Mouse (Mus musculus): ENCODE data around the gene BC051665. TPM values are rescaled to one million over a fixed set of nuclear protein-coding genes. Genes with fewer than 3 reads are reported as not detected.
A peak's percentile ranks its signal among the peaks of the same experiment; 100 is the strongest.

Gene BC051665
- total and polyA plus RNA-seq, 2 experiments from 2014 or later = not detected

DNA sequence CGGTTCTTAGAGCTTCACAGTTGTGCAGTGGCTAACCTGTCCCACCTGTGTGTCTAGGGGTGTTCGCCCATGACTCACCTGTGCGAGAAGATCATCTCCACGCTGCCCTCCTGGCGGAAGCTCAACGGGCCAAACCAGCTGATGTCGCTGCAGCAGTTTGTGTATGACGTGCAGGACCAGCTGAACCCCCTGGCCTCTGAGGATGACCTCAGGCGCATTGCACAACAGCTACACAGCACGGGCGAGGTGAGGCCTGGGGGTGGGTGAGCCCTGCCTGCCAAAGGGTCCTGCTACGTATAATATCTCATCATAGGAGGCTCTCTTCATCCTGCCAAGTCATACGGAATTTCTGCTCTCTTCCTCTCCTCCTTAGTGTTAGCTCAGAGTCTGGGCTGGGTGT, 28.9 kb downstream of the BC051665 start:
- TF ChIP-seq CTCF (IDR thresholded peaks at IDR 0.05; ENCODE audit: low read depth) = no peak
- no peak for ATAC-seq
- no peaks in the 10 kb centered on the region for H3K4me1 ChIP-seq (ENCODE audit: insufficient read depth, low read length)
- no peaks in the 10 kb centered on the region for H3K9me3 ChIP-seq (ENCODE audit: low read length)
- no peak for DNase-seq (ENCODE audit: low spot score)
- H3K4me2 ChIP-seq (ENCODE audit: low read depth, low read length) = no peak overlapping the region
- H3K36me3 ChIP-seq (ENCODE audit: insufficient read depth, low read length) = peaks cover 48% of the 10 kb centered on the region
- no peak overlapping the region for H3K4me3 ChIP-seq (ENCODE audit: low read length)
- H3K27ac ChIP-seq = no peak overlapping the region
- no peak overlapping the region for H3K9ac ChIP-seq (replicated peaks; ENCODE audit: low read length)
- H3K27me3 ChIP-seq (ENCODE audit: insufficient read depth, low read length) = no peaks in the 10 kb centered on the region
- WGBS = 89% methylated on average over 13 of the region's 13 CpGs

DNA sequence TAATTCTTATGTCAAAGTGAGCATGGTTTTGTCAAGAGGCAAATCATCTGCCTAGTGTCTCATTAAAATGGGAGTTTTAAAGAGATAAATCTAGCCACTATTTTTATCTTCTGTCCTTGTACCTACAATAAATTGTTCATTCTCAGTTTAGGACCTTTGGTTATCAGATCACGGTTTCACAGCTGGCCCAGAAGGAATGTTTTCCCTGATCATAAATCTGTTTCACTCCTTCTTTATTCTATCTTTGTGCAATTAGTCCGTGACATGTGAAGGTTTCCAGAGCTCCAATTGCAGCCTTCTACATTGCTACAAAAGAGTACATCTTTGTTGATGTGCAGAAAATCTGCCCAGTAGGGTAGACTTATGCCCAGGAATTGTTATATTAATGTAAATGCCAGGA, 30.9 kb downstream of the BC051665 start:
- Histone ChIP-seq H3K9me3 (ENCODE audit: low read length) (no peaks in the 10 kb centered on the region), H3K27me3 (ENCODE audit: insufficient read depth, low read length) (no peaks in the 10 kb centered on the region), H3K4me2 (ENCODE audit: low read depth, low read length) (no peak overlapping the region), H3K4me1 (ENCODE audit: insufficient read depth, low read length) (no peaks in the 10 kb centered on the region), H3K9ac (replicated peaks; ENCODE audit: low read length) (no peak overlapping the region), H3K27ac (no peak overlapping the region), H3K4me3 (ENCODE audit: low read length) (no peak overlapping the region), H3K36me3 (ENCODE audit: insufficient read depth, low read length) (peaks cover 47% of the 10 kb centered on the region)
- 86% methylated on average over 2 of the region's 2 CpGs for WGBS
- TF ChIP-seq CTCF (IDR thresholded peaks at IDR 0.05; ENCODE audit: low read depth) = no peak
- DNase-seq (ENCODE audit: low spot score) (no peak), ATAC-seq (no peak)

DNA sequence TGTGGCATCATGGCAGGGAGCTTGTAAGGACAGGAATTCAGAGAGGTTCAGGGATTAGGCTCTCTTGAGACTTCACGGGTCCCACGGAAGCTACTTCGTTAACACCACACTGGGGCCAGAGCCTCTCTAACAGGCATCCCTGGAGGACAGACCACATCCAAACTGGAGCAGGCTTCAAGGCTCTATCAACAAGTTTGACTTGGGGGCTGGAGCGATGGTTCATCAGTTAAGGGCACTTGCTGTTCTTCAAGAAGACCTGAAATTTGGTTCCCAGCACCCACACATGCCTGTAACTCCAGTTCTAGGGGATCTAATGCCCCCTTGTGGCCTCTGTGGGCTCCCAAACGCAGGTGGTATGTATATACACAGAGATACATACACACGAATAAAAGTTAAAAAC, 32.9 kb downstream of the BC051665 start:
- 95% methylated on average over 6 of the region's 6 CpGs for WGBS
- Histone ChIP-seq H3K4me3 (ENCODE audit: low read length) (no peak overlapping the region), H3K9me3 (ENCODE audit: low read length) (no peaks in the 10 kb centered on the region), H3K4me1 (ENCODE audit: insufficient read depth, low read length) (no peaks in the 10 kb centered on the region), H3K4me2 (ENCODE audit: low read depth, low read length) (no peak overlapping the region), H3K9ac (replicated peaks; ENCODE audit: low read length) (no peak overlapping the region), H3K27me3 (ENCODE audit: insufficient read depth, low read length) (no peaks in the 10 kb centered on the region), H3K27ac (no peak overlapping the region), H3K36me3 (ENCODE audit: insufficient read depth, low read length) (peaks cover 63% of the 10 kb centered on the region)
- no peak for TF ChIP-seq CTCF (IDR thresholded peaks at IDR 0.05; ENCODE audit: low read depth)
- no peak for ATAC-seq
- no peak for DNase-seq (ENCODE audit: low spot score)

DNA sequence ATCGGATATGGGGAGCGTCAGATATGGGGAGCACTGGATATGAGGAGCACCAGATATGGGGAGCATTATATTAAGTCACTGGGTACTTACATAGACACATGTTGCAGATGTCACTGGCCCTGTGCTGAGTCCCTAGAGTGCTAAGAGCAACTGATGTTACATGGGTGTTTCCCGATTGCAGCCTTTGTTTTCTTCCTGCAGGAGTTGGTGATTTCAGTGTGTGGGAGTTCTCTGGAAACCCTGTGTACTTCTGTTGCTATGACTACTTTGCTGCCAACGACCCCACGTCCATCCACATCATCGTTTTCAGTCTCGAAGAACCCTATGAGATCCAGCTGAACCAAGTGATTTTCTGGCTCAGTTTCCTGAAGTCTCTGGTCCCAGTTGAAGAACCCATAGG, 35.2 kb downstream of the BC051665 start:
- TF ChIP-seq CTCF (IDR thresholded peaks at IDR 0.05; ENCODE audit: low read depth) = no peak
- Histone ChIP-seq H3K36me3 (ENCODE audit: insufficient read depth, low read length) (peaks cover 51% of the 10 kb centered on the region), H3K9me3 (ENCODE audit: low read length) (no peaks in the 10 kb centered on the region), H3K4me3 (ENCODE audit: low read length) (no peak overlapping the region), H3K27ac (no peak overlapping the region), H3K27me3 (ENCODE audit: insufficient read depth, low read length) (no peaks in the 10 kb centered on the region), H3K9ac (replicated peaks; ENCODE audit: low read length) (no peak overlapping the region), H3K4me2 (ENCODE audit: low read depth, low read length) (no peak overlapping the region), H3K4me1 (ENCODE audit: insufficient read depth, low read length) (no peaks in the 10 kb centered on the region)
- 87% methylated on average over 7 of the region's 7 CpGs for WGBS
- no peak for ATAC-seq
- DNase-seq (ENCODE audit: low spot score) = no peak

DNA sequence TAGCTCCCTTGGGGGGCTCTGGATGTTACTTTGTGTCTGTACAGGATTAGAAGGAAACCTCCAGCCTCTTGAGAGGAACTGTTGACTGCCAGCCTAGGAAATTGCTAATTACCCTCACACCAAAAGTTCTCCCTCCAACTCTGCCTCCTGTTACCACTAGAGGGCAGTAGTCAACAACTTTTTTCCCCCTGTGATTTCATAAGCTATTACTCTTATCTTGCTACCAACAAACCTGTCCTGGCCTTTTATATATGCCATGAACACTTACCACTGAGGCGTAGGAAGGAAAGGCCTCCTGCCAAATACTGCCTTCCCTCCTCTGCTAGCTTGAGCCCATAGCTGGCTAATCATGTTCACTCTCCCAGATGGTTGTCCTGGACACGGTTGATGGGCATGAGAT, 37.6 kb downstream of the BC051665 start:
- no peaks in the 10 kb centered on the region for H3K27me3 ChIP-seq (ENCODE audit: insufficient read depth, low read length)
- H3K4me3 ChIP-seq (ENCODE audit: low read length) = no peak overlapping the region
- H3K9me3 ChIP-seq (ENCODE audit: low read length) = no peaks in the 10 kb centered on the region
- ATAC-seq (0 out of 2 replicates have a peak, but pooled peaks have one; percentile 15), DNase-seq (ENCODE audit: low spot score) (peak; percentile 33)
- no peak overlapping the region for H3K4me2 ChIP-seq (ENCODE audit: low read depth, low read length)
- TF ChIP-seq CTCF (IDR thresholded peaks at IDR 0.05; ENCODE audit: low read depth) = peak; percentile 73
- H3K9ac ChIP-seq (replicated peaks; ENCODE audit: low read length) = no peak overlapping the region
- no peaks in the 10 kb centered on the region for H3K4me1 ChIP-seq (ENCODE audit: insufficient read depth, low read length)
- H3K27ac ChIP-seq = no peak overlapping the region
- 84% methylated on average over 2 of the region's 2 CpGs for WGBS
- H3K36me3 ChIP-seq (ENCODE audit: insufficient read depth, low read length) = peaks cover 48% of the 10 kb centered on the region

DNA sequence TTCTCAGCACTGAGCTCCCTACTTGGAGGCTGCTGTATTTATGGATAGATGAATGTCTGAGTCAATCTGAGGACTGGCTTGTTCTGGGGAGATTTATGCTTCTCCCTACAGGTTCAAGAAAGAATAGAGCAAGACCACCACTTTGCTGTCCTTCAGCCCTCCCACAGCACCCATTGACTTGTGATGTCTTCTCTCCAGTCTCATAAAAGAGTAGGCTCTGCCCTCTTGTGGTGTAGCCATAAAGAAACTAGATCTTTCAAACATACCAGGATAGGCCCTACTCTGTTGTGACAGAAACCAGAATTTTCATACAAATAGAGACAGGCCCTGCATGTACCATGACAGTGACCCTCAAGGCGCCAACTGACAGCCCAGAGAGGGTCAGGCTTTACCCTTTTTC, 39.0 kb downstream of the BC051665 start:
- Histone ChIP-seq H3K4me1 (ENCODE audit: insufficient read depth, low read length) (no peaks in the 10 kb centered on the region), H3K4me2 (ENCODE audit: low read depth, low read length) (no peak overlapping the region), H3K9me3 (ENCODE audit: low read length) (no peaks in the 10 kb centered on the region), H3K27me3 (ENCODE audit: insufficient read depth, low read length) (no peaks in the 10 kb centered on the region), H3K27ac (no peak overlapping the region), H3K4me3 (ENCODE audit: low read length) (no peak overlapping the region), H3K36me3 (ENCODE audit: insufficient read depth, low read length) (peaks cover 37% of the 10 kb centered on the region), H3K9ac (replicated peaks; ENCODE audit: low read length) (no peak overlapping the region)
- TF ChIP-seq CTCF (IDR thresholded peaks at IDR 0.05; ENCODE audit: low read depth) = peak; percentile 37
- ATAC-seq (no peak), DNase-seq (ENCODE audit: low spot score) (no peak)
- WGBS = 86% methylated on average over 1 of the region's 1 CpGs

DNA sequence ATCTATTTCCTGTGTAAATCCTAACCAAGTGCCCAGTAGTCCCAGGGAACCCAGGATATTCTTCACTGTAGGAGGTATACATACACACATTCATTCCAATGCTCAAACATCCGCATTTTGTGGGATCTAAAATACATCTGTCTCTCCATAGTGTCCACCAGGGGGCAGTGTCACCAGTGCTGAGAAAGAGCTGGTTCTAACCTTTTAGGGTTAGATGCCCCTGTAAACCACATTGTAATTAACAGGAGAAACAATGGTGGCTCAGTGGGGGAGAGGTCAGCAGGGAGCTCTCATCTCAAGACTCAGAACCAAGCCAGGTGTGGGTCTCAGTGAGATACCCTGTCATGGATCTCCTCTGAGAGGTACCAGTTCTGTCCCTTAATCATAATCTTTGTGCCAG, 39.9 kb downstream of the BC051665 start:
- ATAC-seq (no peak), DNase-seq (ENCODE audit: low spot score) (peak; percentile 65)
- no peak overlapping the region for H3K9ac ChIP-seq (replicated peaks; ENCODE audit: low read length)

More for the DNA sequence above, 39.9 kb downstream of the BC051665 start:
- no peak overlapping the region for H3K4me3 ChIP-seq (ENCODE audit: low read length)
- H3K27ac ChIP-seq = no peak overlapping the region
- no peaks in the 10 kb centered on the region for H3K4me1 ChIP-seq (ENCODE audit: insufficient read depth, low read length)
- H3K27me3 ChIP-seq (ENCODE audit: insufficient read depth, low read length) = no peaks in the 10 kb centered on the region
- H3K36me3 ChIP-seq (ENCODE audit: insufficient read depth, low read length) = peaks cover 34% of the 10 kb centered on the region
- TF ChIP-seq CTCF (IDR thresholded peaks at IDR 0.05; ENCODE audit: low read depth) = peak; percentile 88
- H3K9me3 ChIP-seq (ENCODE audit: low read length) = no peaks in the 10 kb centered on the region
- no peak overlapping the region for H3K4me2 ChIP-seq (ENCODE audit: low read depth, low read length)
- 36% methylated on average over 1 of the region's 1 CpGs for WGBS

Data from hindbrain, postnatal 0 days (tissue).